Mouse (Mus musculus) Patski (cell line): ENCODE measurements around the gene Smurf1. TPM values are rescaled to one million over a fixed set of nuclear protein-coding genes. Genes with fewer than 3 reads are reported as not detected.

Experiments used
- ATAC-seq: fragments of 100-300 bp; one replicate; pipeline ENCODE4 v1.8.0; 2021
- CTCF ChIA-PET: fragments of 350-600 bp; sonication (Branson Sonifier 250); formaldehyde crosslinking; loops from one replicate; lab custom pipeline; 2022; ENCODE audit warnings: inconsistent platforms; lab: Charles Lee
- POLR2A ChIA-PET: fragments of 350-600 bp; sonication (Branson Sonifier 250); formaldehyde crosslinking; loops from one replicate; lab custom pipeline; 2022; ENCODE audit warnings: antibody characterized with exemption, inconsistent platforms; lab: Charles Lee
- DNase-seq: peaks from one replicate; pipeline ENCODE4 v3.0.0-alpha.2; 2011; ENCODE audit warnings: low read depth, low spot score
- H3K27me3 ChIP-seq: fragments of 371-371 bp; one replicate; pipeline ENCODE4 v1.5.1; 2021
- CTCF ChIP-seq: fragments of 100-300 bp; IDR thresholded peaks from one replicate; pipeline ENCODE4 v1.5.1; 2021
- in situ Hi-C: fragments of 300-500 bp; cut with MboI; formaldehyde crosslinking; loops from 3 replicates; pipeline ENCODE4 v1.11.1; 2018; ENCODE audit warnings: low pct_unique_long_range_greater_than_20kb, mixed read lengths
- polyA plus RNA-seq: library from polyadenylated mRNA; unstranded; gene quantifications from one replicate; pipeline ENCODE4 v1.2.3, GENCODE M21; 2021

The Smurf1 gene
- polyA plus RNA-seq, 1 experiment from 2014 or later, result 50.0 TPM

GRCm38 (mm10) chr5:144944932-144945331 is 20.7 kb downstream of the Smurf1 start:
- in situ Hi-C loops, result no loop called here
- H3K27me3 ChIP-seq, result no peaks in the 10 kb centered on the region
- POLR2A ChIA-PET, result interaction anchor here (0.5 to 1.8 kb wide), 3 partner anchors 10 to 42 kb away, joined by 3 to 5 read pairs (median 5); no protein-coding TSS in a partner anchor
- no peak for DNase-seq
- ATAC-seq, result no peak
- CTCF ChIA-PET, result interaction anchor here (0.9 to 2.2 kb wide), 5 partner anchors 8 to 31 kb away, joined by 3 to 7 read pairs (median 5); no protein-coding TSS in a partner anchor
- TF ChIP-seq CTCF, result no peak

- ATAC-seq (no peak), DNase-seq (no peak)
- CTCF ChIA-PET, result interaction anchor here (2.2 kb wide), 1 partner anchor 16 kb away, joined by 7 read pairs; no protein-coding TSS in a partner anchor
- in situ Hi-C loops, result no loop called here
- POLR2A ChIA-PET, result interaction anchor here (1.8 kb wide), 1 partner anchor 9 kb away, joined by 5 read pairs; no protein-coding TSS in a partner anchor
- TF ChIP-seq CTCF, result no peak
- no peaks in the 10 kb centered on the region for H3K27me3 ChIP-seq
Observed at GRCm38 (mm10) chr5:144944370-144944769, 21.3 kb downstream of the Smurf1 start.

GRCm38 (mm10) chr5:144943346-144943745 is 22.3 kb downstream of the Smurf1 start:
- H3K27me3 ChIP-seq, result no peaks in the 10 kb centered on the region
- CTCF ChIA-PET, result no interaction called here
- TF ChIP-seq CTCF, result no peak
- no peak for DNase-seq
- ATAC-seq, result no peak
- POLR2A ChIA-PET, result no interaction called here
- in situ Hi-C loops, result no loop called here

GRCm38 (mm10) chr5:144942431-144942830 is 23.2 kb downstream of the Smurf1 start:
- in situ Hi-C loops, result no loop called here
- no peak for TF ChIP-seq CTCF
- ATAC-seq (no peak), DNase-seq (no peak)
- ChIA-PET CTCF (no interaction called here), POLR2A (no interaction called here)
- no peaks in the 10 kb centered on the region for H3K27me3 ChIP-seq

- DNase-seq (no peak), ATAC-seq (no peak)
- in situ Hi-C loops, result no loop called here
- ChIA-PET CTCF (interaction anchor here (1.4 to 2.2 kb wide), 2 partner anchors 13 to 20 kb away, joined by 4 to 7 read pairs; no protein-coding TSS in a partner anchor), POLR2A (no interaction called here)
- no peaks in the 10 kb centered on the region for H3K27me3 ChIP-seq
- no peak for TF ChIP-seq CTCF
Observed at GRCm38 (mm10) chr5:144940904-144941303, 24.7 kb downstream of the Smurf1 start.

- DNase-seq, result no peak
- ChIA-PET CTCF (interaction anchor here (1.0 to 1.8 kb wide), 2 partner anchors 8 to 36 kb away, joined by 3 to 5 read pairs; no protein-coding TSS in a partner anchor), POLR2A (interaction anchor here (1.5 kb wide), 1 partner anchor 26 kb away, joined by 3 read pairs; no protein-coding TSS in a partner anchor)
- in situ Hi-C loops, result no loop called here
- no peak for TF ChIP-seq CTCF
- ATAC-seq, result no peak
- H3K27me3 ChIP-seq, result no peaks in the 10 kb centered on the region
Observed at GRCm38 (mm10) chr5:144937304-144937703, 28.3 kb downstream of the Smurf1 start.

- no peak for TF ChIP-seq CTCF
- H3K27me3 ChIP-seq, result no peaks in the 10 kb centered on the region
- no peak for DNase-seq
- in situ Hi-C loops, result no loop called here
- ATAC-seq, result no peak
- CTCF ChIA-PET, result interaction anchor here (1.2 to 1.3 kb wide), 3 partner anchors 32 to 42 kb away, joined by 3 read pairs; no protein-coding TSS in a partner anchor
- POLR2A ChIA-PET, result interaction anchor here (1.1 kb wide), 1 partner anchor 30 kb away, joined by 3 read pairs; no protein-coding TSS in a partner anchor
Observed at GRCm38 (mm10) chr5:144933486-144933885, 32.2 kb downstream of the Smurf1 start.

GRCm38 (mm10) chr5:144931841-144932240 is 33.8 kb downstream of the Smurf1 start:
- H3K27me3 ChIP-seq, result no peaks in the 10 kb centered on the region
- ATAC-seq (no peak), DNase-seq (no peak)
- in situ Hi-C loops, result no loop called here
- POLR2A ChIA-PET, result no interaction called here
- no peak for TF ChIP-seq CTCF
- CTCF ChIA-PET, result no interaction called here

- TF ChIP-seq CTCF, result no peak
- in situ Hi-C loops, result no loop called here
- DNase-seq (no peak), ATAC-seq (no peak)
- no peaks in the 10 kb centered on the region for H3K27me3 ChIP-seq
- ChIA-PET POLR2A (interaction anchor here (0.6 to 1.7 kb wide), 2 partner anchors 15 to 28 kb away, joined by 3 to 9 read pairs; no protein-coding TSS in a partner anchor), CTCF (interaction anchor here (0.6 to 5.7 kb wide), 6 partner anchors 11 to 52 kb away, joined by 3 to 33 read pairs (median 6); no protein-coding TSS in a partner anchor)
Observed at GRCm38 (mm10) chr5:144928856-144929713, 36.6 kb downstream of the Smurf1 start.

GRCm38 (mm10) chr5:144926275-144926674 is 39.4 kb downstream of the Smurf1 start:
- H3K27me3 ChIP-seq, result no peaks in the 10 kb centered on the region
- ATAC-seq (no peak), DNase-seq (no peak)
- ChIA-PET POLR2A (interaction anchor here (0.8 kb wide), 1 partner anchor 49 kb away, joined by 3 read pairs; no protein-coding TSS in a partner anchor), CTCF (interaction anchor here (1.3 to 5.7 kb wide), 2 partner anchors 12 to 18 kb away, joined by 4 to 33 read pairs; no protein-coding TSS in a partner anchor)
- no peak for TF ChIP-seq CTCF
- in situ Hi-C loops, result no loop called here
